Mouse (Mus musculus): ENCODE measurements around the gene Dna2. TPM values are rescaled to one million over a fixed set of nuclear protein-coding genes. Genes with fewer than 3 reads are reported as not detected.

Dna2 gene
- total RNA-seq, 2 experiments from 2014 or later: 0.15 to 0.25 TPM

DNA sequence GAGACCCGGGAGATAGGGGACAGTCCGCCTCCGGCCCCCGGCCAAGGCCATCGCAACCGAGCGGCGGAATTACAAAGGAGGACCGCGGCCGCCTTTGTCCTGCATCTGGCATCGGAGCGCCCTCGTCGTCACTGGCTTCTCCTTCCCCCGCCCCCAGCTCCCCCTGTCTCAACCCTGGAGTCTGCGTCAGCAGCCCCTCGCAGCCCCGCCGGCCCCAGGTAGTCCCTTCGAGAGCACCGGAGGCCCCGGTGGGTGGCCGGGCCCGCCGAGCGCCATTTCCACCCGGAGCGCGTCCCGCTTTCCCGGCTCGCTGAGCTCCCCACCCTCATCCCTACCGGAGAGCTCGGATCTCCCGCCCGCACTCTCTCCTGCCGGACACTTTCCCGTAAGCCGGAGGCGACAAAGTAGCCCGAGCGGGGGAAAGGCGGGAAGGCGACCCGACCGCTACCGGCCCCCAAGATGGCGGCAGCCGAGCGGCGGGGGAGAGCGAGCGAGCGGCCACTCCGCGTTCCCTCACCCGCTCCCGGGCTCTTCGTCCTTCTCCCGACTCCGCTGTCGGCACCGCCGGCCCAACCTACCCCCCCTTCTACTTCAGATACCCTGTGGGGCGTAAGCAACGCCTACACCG, 76.4 kb downstream of the Dna2 start:
- intact Hi-C loops (cut with DNase I): loop anchor here (2.0 to 10.0 kb wide), 5 partner anchors 41 to 536 kb away; partner anchors contain the start of genes Ccar1, Herc4, Rufy2 and Vps26a
- peak; percentile 81 for DNase-seq
- Histone ChIP-seq H3K4me3 (peak overlapping the region; percentile 74), H3K27ac (peak overlapping the region; percentile 100)
- no peak for TF ChIP-seq CTCF (IDR thresholded peaks at IDR 0.05)

Other genes starting within 250 kb of the Dna2 start
- gene Stox1, start 220.9 kb upstream of the Dna2 start, total RNA-seq (2021): under 1 TPM; 0.22 to 0.33 TPM
- gene Ccar1, start 154.7 kb upstream of the Dna2 start, total RNA-seq (2021): 10 to 100 TPM; 31.1 to 33.0 TPM
- gene Tet1, start 38.0 kb upstream of the Dna2 start, total RNA-seq (2021): 1 to 10 TPM; 2.1 to 2.7 TPM
- gene Slc25a16, start 26.4 kb upstream of the Dna2 start, total RNA-seq (2021): 10 to 100 TPM; 15.4 to 18.2 TPM
- 1 to 10 TPM; 3.8 to 4.7 TPM for gene Rufy2, start 33.2 kb downstream of the Dna2 start, total RNA-seq (2021)
- 10 to 100 TPM; 21.6 to 25.4 TPM for gene Hnrnph3, start 77.2 kb downstream of the Dna2 start, total RNA-seq (2021)
- 1 to 10 TPM; 2.8 to 5.4 TPM for gene Pbld2, start 77.3 kb downstream of the Dna2 start, total RNA-seq (2021)
- 1 to 10 TPM in 1 of 2 experiments, under 1 TPM in 1; 0.66 to 1.1 TPM for gene Pbld1, start 113.1 kb downstream of the Dna2 start, total RNA-seq (2021)
- gene Atoh7, start 152.6 kb downstream of the Dna2 start, total RNA-seq (2021): not detected

All from gastrocnemius, adult 2 months (tissue).